ENCODE assay signal across 37 mouse cellular contexts in genomic region chr11:98713703-98714102, GRCm38 (mm10). TPM values are rescaled to one million over a fixed set of nuclear protein-coding genes. Genes with fewer than 3 reads are reported as not detected.
DNase-seq lines count a peak whose midpoint lies in the region; ATAC-seq and TF ChIP-seq lines count a peak whose summit lies in the region.
"Had no signal": no experiment of that assay in that cellular context is flagged by ENCODE, and none has a peak within 500 bp of the region (broad histone marks: within the 10 kb centered on the region; RNA-seq: fewer than 3 reads in every experiment).

No protein-coding gene starts in this region.

- no peak overlapping the region for H3K9ac ChIP-seq in kidney, embryonic 14.5 days (ENCODE audit: low read depth, low read length)
- H3K9ac ChIP-seq: forebrain, embryonic 13.5 days; heart, embryonic 12.5 days; hindbrain, embryonic 14.5 days; limb, embryonic 12.5 days; midbrain, embryonic 12.5 days; neural tube, embryonic 12.5 days had no signal

- H3K36me3 ChIP-seq in kidney, embryonic 14.5 days (ENCODE audit: control insufficient read depth, insufficient read depth, low read length) = peaks cover 50% of the 10 kb centered on the region
- H3K36me3 ChIP-seq in thymus, adult 2 months (ENCODE audit: control insufficient read depth, insufficient read depth, low read length) = peaks cover 6% of the 10 kb centered on the region; the same call in 1 of the 2 replicates

- no peak for TF ChIP-seq CTCF in thymus, adult 2 months (IDR thresholded peaks at IDR 0.05; ENCODE audit: borderline replicate concordance, control insufficient read depth, extremely low read depth, insufficient read depth, low read length, poor library complexity)
- no peak for TF ChIP-seq CTCF in layer of hippocampus, adult 2 months (conservative IDR thresholded peaks at IDR 0.05)

- TF ChIP-seq POLR2A in thymus, adult 2 months (IDR thresholded peaks at IDR 0.05; ENCODE audit: control insufficient read depth, extremely low read depth, insufficient read depth, low read length, poor library complexity) = no peak

- DNase-seq in kidney, adult 18-20 months = peak; percentile 25
- peak; percentile 42 to 60 for DNase-seq in kidney, postnatal 36 days
- no peak for DNase-seq in kidney, adult 8-10 months
- DNase-seq in thymus, adult 2 months = no peak
- no peak for DNase-seq in thymus, adult 18-20 months
- DNase-seq in layer of hippocampus, adult 2 months (ENCODE audit: low spot score in 2 of 2) = no peak
- DNase-seq: adrenal gland, postnatal 10 days; cerebellum, adult 11 months; cerebellum, adult 9-10 months; cerebellum, postnatal 36 days; gastrocnemius, postnatal 25 days; heart, adult 18-20 months; heart, postnatal 10 days; right cerebral cortex, adult 18-20 months; spleen, adult 18-20 months had no signal

- no peak overlapping the region for H3K4me3 ChIP-seq in kidney, embryonic 14.5 days (ENCODE audit: low read length)
- peak overlapping the region; percentile 15; the same call in 1 of the 2 replicates for H3K4me3 ChIP-seq in thymus, adult 2 months (ENCODE audit: control insufficient read depth, insufficient read depth, low read length)
- no peak overlapping the region for H3K4me3 ChIP-seq in layer of hippocampus, adult 2 months
- H3K4me3 ChIP-seq: forebrain, embryonic 13.5 days; heart, embryonic 12.5 days; left cerebral cortex, adult 2 months; limb, embryonic 12.5 days; megakaryocyte, embryonic 14.5 days; midbrain, embryonic 12.5 days; myocyte; neural tube, embryonic 12.5 days had no signal

- ATAC-seq in kidney, embryonic 14.5 days (ENCODE audit: low FRiP score, low TSS enrichment) = no peak
- ATAC-seq: forebrain, embryonic 13.5 days; intestine, postnatal 0 days; Patski had no signal

- 77% methylated on average over 12 of the region's 12 CpGs for WGBS in kidney, embryonic 14.5 days
- 21% methylated on average over 12 of the region's 12 CpGs for WGBS in thymus, adult 2 months

- peaks cover 20% of the 10 kb centered on the region for H3K4me1 ChIP-seq in kidney, embryonic 14.5 days (ENCODE audit: control insufficient read depth, insufficient read depth, low read length)
- H3K4me1 ChIP-seq in thymus, adult 2 months (replicated peaks; ENCODE audit: control insufficient read depth, insufficient read depth, low read length) = peaks cover 41% of the 10 kb centered on the region
- H3K4me1 ChIP-seq: neural tube, embryonic 12.5 days had no signal

- no peak overlapping the region for H3K4me2 ChIP-seq in kidney, embryonic 14.5 days (replicated peaks; ENCODE audit: low read depth, low read length)
- H3K4me2 ChIP-seq: forebrain, embryonic 13.5 days; heart, embryonic 12.5 days; hindbrain, embryonic 14.5 days; limb, embryonic 12.5 days; midbrain, embryonic 12.5 days; neural tube, embryonic 12.5 days had no signal

- no peaks in the 10 kb centered on the region for H3K9me3 ChIP-seq in kidney, embryonic 14.5 days (ENCODE audit: control insufficient read depth, low read length)
- H3K9me3 ChIP-seq: forebrain, embryonic 13.5 days; heart, embryonic 12.5 days; limb, embryonic 12.5 days; megakaryocyte, embryonic 14.5 days; midbrain, embryonic 12.5 days; neural tube, embryonic 12.5 days had no signal

- H3K27me3 ChIP-seq in kidney, embryonic 14.5 days (ENCODE audit: control insufficient read depth, insufficient read depth, low read length) = no peaks in the 10 kb centered on the region
- H3K27me3 ChIP-seq in thymus, adult 2 months (ENCODE audit: control insufficient read depth, insufficient read depth, low read length) = no peaks in the 10 kb centered on the region
- H3K27me3 ChIP-seq: forebrain, embryonic 13.5 days; heart, embryonic 12.5 days; limb, embryonic 12.5 days; megakaryocyte, embryonic 14.5 days; midbrain, embryonic 12.5 days; neural tube, embryonic 12.5 days; Patski had no signal

- no peak overlapping the region for H3K27ac ChIP-seq in kidney, embryonic 14.5 days (ENCODE audit: low read depth, low read length)
- H3K27ac ChIP-seq in thymus, adult 2 months (ENCODE audit: control insufficient read depth, insufficient read depth, low read length) = peak overlapping the region; percentile 26; the same call in 1 of the 2 replicates
- H3K27ac ChIP-seq in layer of hippocampus, adult 2 months = no peak overlapping the region
- H3K27ac ChIP-seq: forebrain, embryonic 13.5 days; hindbrain, embryonic 14.5 days; left cerebral cortex, adult 2 months; limb, embryonic 12.5 days; neural tube, embryonic 12.5 days had no signal

RNA-seq across cellular contexts. Expression of gene Csf3, which starts 12.6 kb away (rescaled TPM):
- not detected in 2 replicates for polyA plus RNA-seq in kidney, embryonic 14.5 days (2014; fragmentation: Nextera tagmentation; extraction: Ambion mirVana)
- 0.14 and 0.22 TPM in 2 replicates for polyA plus RNA-seq in thymus, adult 2 months (2012; rRNA removed)
- not detected for total RNA-seq in layer of hippocampus, adult 2 months (2021)
- total RNA-seq: adrenal gland, postnatal 10 days; gastrocnemius, postnatal 25 days; heart, adult 18-20 months; heart, postnatal 10 days; hematopoietic stem cell, adult 5-6 weeks; layer of hippocampus, adult 18-20 months; layer of hippocampus, postnatal 14 days; left cerebral cortex, adult 2 months; left cerebral cortex, postnatal 25 days; liver, adult 2 months; MEL; midbrain, postnatal 0 days had no signal
- polyA plus RNA-seq: embryonic facial prominence, embryonic 11.5 days; heart, embryonic 12.5 days; hindbrain, embryonic 14.5 days; limb, embryonic 12.5 days; liver, embryonic 16.5 days; midbrain, embryonic 12.5 days; midbrain, postnatal 0 days; myocyte; neural tube, embryonic 12.5 days; stomach, embryonic 16.5 days had no signal

RNA-seq across cellular contexts. Expression of gene Med24, which starts 15.5 kb away (rescaled TPM):
- polyA plus RNA-seq in kidney, embryonic 14.5 days (2014; fragmentation: Nextera tagmentation; extraction: Ambion mirVana) = 39.5 and 59.1 TPM in 2 replicates
- 179 and 196 TPM in 2 replicates for polyA plus RNA-seq in thymus, adult 2 months (2012; rRNA removed)
- 100 to 1,000 TPM; 146 to 148 TPM for total RNA-seq in layer of hippocampus, adult 2 months (2021)

RNA-seq across cellular contexts. Expression of gene Thra, which starts 26.7 kb away (rescaled TPM):
- polyA plus RNA-seq in kidney, embryonic 14.5 days (2014; fragmentation: Nextera tagmentation; extraction: Ambion mirVana) = 28.0 and 31.8 TPM in 2 replicates
- polyA plus RNA-seq in thymus, adult 2 months (2012; rRNA removed) = 36.8 and 41.5 TPM in 2 replicates
- 1,000 to 10,000 TPM in 1 of 2 experiments, 100 to 1,000 TPM in 1; 996 to 1,082 TPM for total RNA-seq in layer of hippocampus, adult 2 months (2021)

RNA-seq across cellular contexts. Expression of gene Psmd3, which starts 31.3 kb away (rescaled TPM):
- 181 and 187 TPM in 2 replicates for polyA plus RNA-seq in kidney, embryonic 14.5 days (2014; fragmentation: Nextera tagmentation; extraction: Ambion mirVana)
- 293 and 303 TPM in 2 replicates for polyA plus RNA-seq in thymus, adult 2 months (2012; rRNA removed)
- 100 to 1,000 TPM; 123 to 125 TPM for total RNA-seq in layer of hippocampus, adult 2 months (2021)

RNA-seq across cellular contexts. Expression of gene Gsdma, which starts 49.6 kb away (rescaled TPM):
- 0.16 TPM in 1 of 2 replicates, not detected in the other for polyA plus RNA-seq in kidney, embryonic 14.5 days (2014; fragmentation: Nextera tagmentation; extraction: Ambion mirVana)
- polyA plus RNA-seq in thymus, adult 2 months (2012; rRNA removed) = 0.71 and 0.75 TPM in 2 replicates
- total RNA-seq in layer of hippocampus, adult 2 months (2021) = not detected
- total RNA-seq: adrenal gland, postnatal 10 days; heart, postnatal 10 days; hematopoietic stem cell, adult 5-6 weeks; layer of hippocampus, adult 18-20 months; layer of hippocampus, postnatal 14 days; left cerebral cortex, adult 2 months; left cerebral cortex, postnatal 25 days; liver, adult 2 months had no signal
- polyA plus RNA-seq: forebrain, embryonic 13.5 days; heart, embryonic 12.5 days; hindbrain, embryonic 14.5 days; limb, embryonic 12.5 days; liver, adult 2 months; midbrain, embryonic 12.5 days; midbrain, postnatal 0 days; neural tube, embryonic 12.5 days had no signal

Comparison
In these comparisons a context has a peak if more than half of its experiments do, and no peak if none do; other contexts are left out.
1. DNase-seq: peak in kidney, adult 18-20 months (single experiment) and kidney, postnatal 36 days (2 of 2); none in kidney, adult 8-10 months (0 of 2), thymus, adult 2 months (single experiment), thymus, adult 18-20 months (0 of 2) and layer of hippocampus, adult 2 months (0 of 2).